Mouse (Mus musculus): ENCODE results near the gene Snrpd3.

GRCm38 (mm10) chr10:75487131-75487530 lies 30.2 kb upstream of the Snrpd3 start:
- TF ChIP-seq CTCF (IDR thresholded peaks at IDR 0.05; ENCODE audit: extremely low read depth, insufficient read length, insufficient replicate concordance, low read depth, low read length): no peak
- TF ChIP-seq POLR2A (IDR thresholded peaks at IDR 0.05; ENCODE audit: low read depth, low read length): no peak
